Comparison of ENCODE assay signal across 11 mouse cellular contexts in the genomic region with DNA sequence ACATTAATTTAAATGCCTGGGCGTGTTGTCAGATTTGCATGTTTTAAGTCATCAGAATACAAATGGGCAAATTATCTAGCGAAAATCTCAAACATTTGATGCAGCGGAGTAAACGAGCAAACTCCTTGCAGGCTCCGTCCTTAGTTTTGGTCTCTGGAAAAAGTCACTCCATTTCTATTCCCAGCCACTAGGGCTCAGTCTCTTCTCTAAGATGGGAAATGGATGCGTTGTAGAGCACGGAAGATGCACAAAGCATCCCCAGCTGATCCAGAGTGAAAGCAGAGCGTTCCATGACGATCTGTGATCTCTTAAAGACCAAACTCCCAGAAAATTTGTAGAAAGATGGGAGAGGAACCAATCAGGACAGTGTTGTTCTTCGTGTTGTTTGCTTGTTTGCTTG.
DNase-seq lines count a peak whose midpoint lies in the region; ATAC-seq and TF ChIP-seq lines count a peak whose summit lies in the region.
"Had no signal": no experiment of that assay in that cellular context is flagged by ENCODE, and none has a peak within 500 bp of the region (broad histone marks: within the 10 kb centered on the region; RNA-seq: fewer than 3 reads in every experiment).

No protein-coding gene starts in this region.

- no peak for DNase-seq in heart, postnatal 0 days (ENCODE audit: low spot score)
- DNase-seq in heart, adult 11 months, result no peak
- DNase-seq in midbrain, postnatal 0 days (ENCODE audit: low spot score), result peak; percentile 73
- peak; percentile 45 for DNase-seq in embryo, embryonic 10.5 days (ENCODE audit: low spot score)
- DNase-seq in stomach, postnatal 0 days (ENCODE audit: low spot score), result no peak
- no peak for DNase-seq in adrenal gland, adult (ENCODE audit: inconsistent age in 2 of 2, low spot score in 1 of 2)
- DNase-seq: gastrocnemius, postnatal 10 days had no signal

- peaks cover 4% of the 10 kb centered on the region; the same call in 1 of the 2 replicates for H3K9me3 ChIP-seq in heart, postnatal 0 days (replicated peaks; ENCODE audit: control insufficient read depth, low read length)
- H3K9me3 ChIP-seq in midbrain, postnatal 0 days (ENCODE audit: low read length), result no peaks in the 10 kb centered on the region
- H3K9me3 ChIP-seq in midbrain, embryonic 15.5 days, result 0 out of 2 replicates have a peak, but pooled peaks cover 4% of the 10 kb centered on the region
- 0 out of 2 replicates have a peak, but pooled peaks cover 2% of the 10 kb centered on the region for H3K9me3 ChIP-seq in stomach, postnatal 0 days (ENCODE audit: control insufficient read depth, low read length)

- H3K4me1 ChIP-seq in heart, postnatal 0 days (ENCODE audit: control insufficient read depth, insufficient read depth), result no peaks in the 10 kb centered on the region
- no peaks in the 10 kb centered on the region for H3K4me1 ChIP-seq in midbrain, postnatal 0 days (ENCODE audit: insufficient read depth, low read length)
- H3K4me1 ChIP-seq in midbrain, embryonic 15.5 days, result no peaks in the 10 kb centered on the region
- H3K4me1 ChIP-seq in stomach, postnatal 0 days (replicated peaks; ENCODE audit: control insufficient read depth, insufficient read depth), result no peaks in the 10 kb centered on the region
- H3K4me1 ChIP-seq: embryonic facial prominence, embryonic 13.5 days; neural tube, embryonic 13.5 days had no signal

- H3K9ac ChIP-seq in heart, postnatal 0 days (replicated peaks; ENCODE audit: low read depth, low read length), result no peak overlapping the region
- H3K9ac ChIP-seq in midbrain, postnatal 0 days (replicated peaks; ENCODE audit: low read length, poor library complexity, severe bottlenecking), result no peak overlapping the region
- H3K9ac ChIP-seq in midbrain, embryonic 15.5 days, result no peak overlapping the region
- no peak overlapping the region for H3K9ac ChIP-seq in stomach, postnatal 0 days (ENCODE audit: low read length)
- H3K9ac ChIP-seq: embryonic facial prominence, embryonic 13.5 days; neural tube, embryonic 13.5 days had no signal

- no peaks in the 10 kb centered on the region for H3K36me3 ChIP-seq in heart, postnatal 0 days (replicated peaks; ENCODE audit: control insufficient read depth, insufficient read depth, low read length)
- no peaks in the 10 kb centered on the region for H3K36me3 ChIP-seq in midbrain, postnatal 0 days (ENCODE audit: insufficient read depth, low read length)
- no peaks in the 10 kb centered on the region for H3K36me3 ChIP-seq in midbrain, embryonic 15.5 days (replicated peaks)
- H3K36me3 ChIP-seq in stomach, postnatal 0 days (ENCODE audit: control insufficient read depth, insufficient read depth, low read length), result no peaks in the 10 kb centered on the region
- H3K36me3 ChIP-seq: neural tube, embryonic 13.5 days had no signal

- TF ChIP-seq EP300 in heart, postnatal 0 days (IDR thresholded peaks at IDR 0.05; ENCODE audit: low read depth), result no peak
- no peak for TF ChIP-seq EP300 in stomach, postnatal 0 days (optimal IDR thresholded peaks at IDR 0.05)

- peak; percentile 68 for TF ChIP-seq CTCF in heart, postnatal 0 days (IDR thresholded peaks at IDR 0.05; ENCODE audit: low read depth)
- peak; percentile 78 for TF ChIP-seq CTCF in midbrain, postnatal 0 days (IDR thresholded peaks at IDR 0.05)
- TF ChIP-seq CTCF in stomach, postnatal 0 days (IDR thresholded peaks at IDR 0.05; ENCODE audit: low read depth), result peak; percentile 66

- H3K4me3 ChIP-seq in heart, postnatal 0 days (ENCODE audit: low read depth, low read length), result no peak overlapping the region
- no peak overlapping the region for H3K4me3 ChIP-seq in midbrain, postnatal 0 days (ENCODE audit: low read depth, low read length)
- no peak overlapping the region for H3K4me3 ChIP-seq in midbrain, embryonic 15.5 days
- no peak overlapping the region for H3K4me3 ChIP-seq in stomach, postnatal 0 days (ENCODE audit: low read depth, low read length)
- H3K4me3 ChIP-seq: embryonic facial prominence, embryonic 13.5 days; neural tube, embryonic 13.5 days had no signal

- H3K4me2 ChIP-seq in heart, postnatal 0 days (ENCODE audit: low read depth, low read length), result no peak overlapping the region
- no peak overlapping the region for H3K4me2 ChIP-seq in midbrain, postnatal 0 days (ENCODE audit: low read depth, low read length, poor library complexity, severe bottlenecking)
- no peak overlapping the region for H3K4me2 ChIP-seq in midbrain, embryonic 15.5 days
- H3K4me2 ChIP-seq in stomach, postnatal 0 days (replicated peaks; ENCODE audit: low read depth), result no peak overlapping the region
- H3K4me2 ChIP-seq: embryonic facial prominence, embryonic 13.5 days; neural tube, embryonic 13.5 days had no signal

- H3K27me3 ChIP-seq in heart, postnatal 0 days (ENCODE audit: control insufficient read depth, insufficient read depth, low read length), result no peaks in the 10 kb centered on the region
- H3K27me3 ChIP-seq in midbrain, postnatal 0 days (ENCODE audit: insufficient read depth, low read length), result no peaks in the 10 kb centered on the region
- no peaks in the 10 kb centered on the region for H3K27me3 ChIP-seq in midbrain, embryonic 15.5 days (replicated peaks)
- H3K27me3 ChIP-seq in stomach, postnatal 0 days (ENCODE audit: control insufficient read depth, insufficient read depth, low read length), result no peaks in the 10 kb centered on the region
- H3K27me3 ChIP-seq: embryonic facial prominence, embryonic 13.5 days; neural tube, embryonic 13.5 days had no signal

- 47% methylated on average over 10 of the region's 10 CpGs for WGBS in heart, postnatal 0 days
- 43% methylated on average over 10 of the region's 10 CpGs for WGBS in midbrain, postnatal 0 days
- 52% methylated on average over 10 of the region's 10 CpGs for WGBS in midbrain, embryonic 15.5 days
- WGBS in stomach, postnatal 0 days, result 53% methylated on average over 10 of the region's 10 CpGs

- no peak overlapping the region for H3K27ac ChIP-seq in heart, postnatal 0 days (ENCODE audit: low read depth)
- H3K27ac ChIP-seq in midbrain, postnatal 0 days (ENCODE audit: low read depth, low read length), result no peak overlapping the region
- no peak overlapping the region for H3K27ac ChIP-seq in midbrain, embryonic 15.5 days
- H3K27ac ChIP-seq in stomach, postnatal 0 days (replicated peaks), result no peak overlapping the region
- H3K27ac ChIP-seq: embryonic facial prominence, embryonic 13.5 days; neural tube, embryonic 13.5 days had no signal

- ATAC-seq in heart, postnatal 0 days (ENCODE audit: insufficient read depth, low read depth), result no peak
- ATAC-seq in midbrain, postnatal 0 days (ENCODE audit: low FRiP score), result no peak
- ATAC-seq in midbrain, embryonic 15.5 days (replicated peaks), result no peak
- no peak for ATAC-seq in stomach, postnatal 0 days (ENCODE audit: low FRiP score, low TSS enrichment)
- ATAC-seq: hindbrain, embryonic 16.5 days had no signal

Comparison
In these comparisons a context has a peak if more than half of its experiments do, and no peak if none do; other contexts are left out.
1. DNase-seq: peak in midbrain, postnatal 0 days (single experiment) and embryo, embryonic 10.5 days (single experiment); none in heart, postnatal 0 days (single experiment), heart, adult 11 months (single experiment), stomach, postnatal 0 days (single experiment) and adrenal gland, adult (0 of 2).
2. Peak in every context shown above with its lines, with median percentiles within 50 percentile points of each other: CTCF ChIP-seq.